Mouse (Mus musculus): ENCODE data around the gene Susd6. TPM values are rescaled to one million over a fixed set of nuclear protein-coding genes. Genes with fewer than 3 reads are reported as not detected.

Gene Susd6
- polyA plus RNA-seq, 1 experiment: 46.3 TPM

GRCm38 (mm10) chr12:80855581-80855980 is 65.3 kb downstream of the Susd6 start:
- TF ChIP-seq CTCF (IDR thresholded peaks at IDR 0.05; ENCODE audit: borderline replicate concordance, insufficient read depth, low read depth, low read length) (no peak), POLR2A (IDR thresholded peaks at IDR 0.05; ENCODE audit: borderline replicate concordance, insufficient read depth, low read length) (no peak)
- no peak overlapping the region for H3K4me3 ChIP-seq (replicated peaks; ENCODE audit: insufficient read depth, low read depth, low read length)
- peak overlapping the region; percentile 75; the same call in 1 of the 2 replicates for H3K27ac ChIP-seq (ENCODE audit: insufficient read depth, low read length)
- H3K27me3 ChIP-seq (ENCODE audit: control insufficient read depth, insufficient read depth, low read length): no peaks in the 10 kb centered on the region
- DNase-seq: no peak
- peaks cover 29% of the 10 kb centered on the region; the same call in 1 of the 2 replicates for H3K4me1 ChIP-seq (ENCODE audit: control insufficient read depth, insufficient read depth, low read length)
- WGBS: 37% methylated on average over 1 of the region's 1 CpGs

GRCm38 (mm10) chr12:80857636-80858293 is 67.5 kb downstream of the Susd6 start:
- no peak overlapping the region for H3K27ac ChIP-seq (ENCODE audit: insufficient read depth, low read length)
- DNase-seq: no peak
- H3K4me1 ChIP-seq (ENCODE audit: control insufficient read depth, insufficient read depth, low read length): peaks cover 47% of the 10 kb centered on the region; the same call in 1 of the 2 replicates
- H3K4me3 ChIP-seq (replicated peaks; ENCODE audit: insufficient read depth, low read depth, low read length): no peak overlapping the region
- WGBS: 72% methylated on average over 3 of the region's 3 CpGs
- no peaks in the 10 kb centered on the region for H3K27me3 ChIP-seq (ENCODE audit: control insufficient read depth, insufficient read depth, low read length)
- no peak for TF ChIP-seq CTCF (IDR thresholded peaks at IDR 0.05; ENCODE audit: borderline replicate concordance, insufficient read depth, low read depth, low read length)
- no peak for TF ChIP-seq POLR2A (IDR thresholded peaks at IDR 0.05; ENCODE audit: borderline replicate concordance, insufficient read depth, low read length)

- Histone ChIP-seq H3K4me1 (ENCODE audit: control insufficient read depth, insufficient read depth, low read length) (peaks cover 50% of the 10 kb centered on the region), H3K27me3 (ENCODE audit: control insufficient read depth, insufficient read depth, low read length) (no peaks in the 10 kb centered on the region), H3K4me3 (replicated peaks; ENCODE audit: insufficient read depth, low read depth, low read length) (no peak overlapping the region), H3K27ac (ENCODE audit: insufficient read depth, low read length) (peak overlapping the region; percentile 55; the same call in 1 of the 2 replicates)
- DNase-seq: no peak
- TF ChIP-seq CTCF (IDR thresholded peaks at IDR 0.05; ENCODE audit: borderline replicate concordance, insufficient read depth, low read depth, low read length) (no peak), POLR2A (IDR thresholded peaks at IDR 0.05; ENCODE audit: borderline replicate concordance, insufficient read depth, low read length) (no peak)
- WGBS: 30% methylated on average over 2 of the region's 2 CpGs
Measured at GRCm38 (mm10) chr12:80858307-80858706, 68.0 kb downstream of the Susd6 start.

GRCm38 (mm10) chr12:80861916-80862315 is 71.6 kb downstream of the Susd6 start:
- H3K27me3 ChIP-seq (ENCODE audit: control insufficient read depth, insufficient read depth, low read length): no peaks in the 10 kb centered on the region
- WGBS: 8% methylated on average over 1 of the region's 1 CpGs
- TF ChIP-seq POLR2A (IDR thresholded peaks at IDR 0.05; ENCODE audit: borderline replicate concordance, insufficient read depth, low read length) (peak; percentile 15; the same call in 1 of the 2 replicates), CTCF (IDR thresholded peaks at IDR 0.05; ENCODE audit: borderline replicate concordance, insufficient read depth, low read depth, low read length) (no peak)
- peak overlapping the region; percentile 69 for H3K27ac ChIP-seq (ENCODE audit: insufficient read depth, low read length)
- peak; percentile 77 to 92 for DNase-seq
- H3K4me1 ChIP-seq (ENCODE audit: control insufficient read depth, insufficient read depth, low read length): peaks cover 47% of the 10 kb centered on the region
- H3K4me3 ChIP-seq (replicated peaks; ENCODE audit: insufficient read depth, low read depth, low read length): no peak overlapping the region

GRCm38 (mm10) chr12:80863370-80863769 is 73.1 kb downstream of the Susd6 start:
- TF ChIP-seq CTCF (IDR thresholded peaks at IDR 0.05; ENCODE audit: borderline replicate concordance, insufficient read depth, low read depth, low read length): no peak
- TF ChIP-seq POLR2A (IDR thresholded peaks at IDR 0.05; ENCODE audit: borderline replicate concordance, insufficient read depth, low read length): no peak
- DNase-seq: peak in 1 of 2 experiments; percentile 38
- no peaks in the 10 kb centered on the region for H3K27me3 ChIP-seq (ENCODE audit: control insufficient read depth, insufficient read depth, low read length)
- H3K4me1 ChIP-seq (ENCODE audit: control insufficient read depth, insufficient read depth, low read length): peaks cover 53% of the 10 kb centered on the region
- 64% methylated on average over 2 of the region's 2 CpGs for WGBS
- H3K27ac ChIP-seq (ENCODE audit: insufficient read depth, low read length): peak overlapping the region; percentile 84
- H3K4me3 ChIP-seq (replicated peaks; ENCODE audit: insufficient read depth, low read depth, low read length): no peak overlapping the region

- Histone ChIP-seq H3K27ac (ENCODE audit: insufficient read depth, low read length) (no peak overlapping the region), H3K27me3 (ENCODE audit: control insufficient read depth, insufficient read depth, low read length) (no peaks in the 10 kb centered on the region), H3K4me1 (ENCODE audit: control insufficient read depth, insufficient read depth, low read length) (peaks cover 58% of the 10 kb centered on the region), H3K4me3 (replicated peaks; ENCODE audit: insufficient read depth, low read depth, low read length) (no peak overlapping the region)
- peak in 1 of 2 experiments; percentile 11 for DNase-seq
- TF ChIP-seq POLR2A (IDR thresholded peaks at IDR 0.05; ENCODE audit: borderline replicate concordance, insufficient read depth, low read length) (no peak), CTCF (IDR thresholded peaks at IDR 0.05; ENCODE audit: borderline replicate concordance, insufficient read depth, low read depth, low read length) (no peak)
- WGBS: 59% methylated on average over 4 of the region's 4 CpGs
Measured at GRCm38 (mm10) chr12:80865175-80865574, 74.9 kb downstream of the Susd6 start.

GRCm38 (mm10) chr12:80866023-80866422 is 75.7 kb downstream of the Susd6 start:
- no peaks in the 10 kb centered on the region for H3K27me3 ChIP-seq (ENCODE audit: control insufficient read depth, insufficient read depth, low read length)
- H3K4me1 ChIP-seq (ENCODE audit: control insufficient read depth, insufficient read depth, low read length): peaks cover 52% of the 10 kb centered on the region
- WGBS: 4% methylated on average over 2 of the region's 2 CpGs
- H3K27ac ChIP-seq (ENCODE audit: insufficient read depth, low read length): no peak overlapping the region; the same call in 1 of the 2 replicates
- no peak overlapping the region for H3K4me3 ChIP-seq (replicated peaks; ENCODE audit: insufficient read depth, low read depth, low read length)
- TF ChIP-seq POLR2A (IDR thresholded peaks at IDR 0.05; ENCODE audit: borderline replicate concordance, insufficient read depth, low read length) (no peak), CTCF (IDR thresholded peaks at IDR 0.05; ENCODE audit: borderline replicate concordance, insufficient read depth, low read depth, low read length) (no peak)
- peak; percentile 37 to 77 for DNase-seq

- Histone ChIP-seq H3K27me3 (ENCODE audit: control insufficient read depth, insufficient read depth, low read length) (no peaks in the 10 kb centered on the region), H3K27ac (ENCODE audit: insufficient read depth, low read length) (no peak overlapping the region), H3K4me3 (replicated peaks; ENCODE audit: insufficient read depth, low read depth, low read length) (no peak overlapping the region), H3K4me1 (ENCODE audit: control insufficient read depth, insufficient read depth, low read length) (peaks cover 43% of the 10 kb centered on the region)
- DNase-seq: no peak
- 45% methylated on average over 3 of the region's 3 CpGs for WGBS
- TF ChIP-seq CTCF (IDR thresholded peaks at IDR 0.05; ENCODE audit: borderline replicate concordance, insufficient read depth, low read depth, low read length): no peak
- TF ChIP-seq POLR2A (IDR thresholded peaks at IDR 0.05; ENCODE audit: borderline replicate concordance, insufficient read depth, low read length): no peak
Measured at GRCm38 (mm10) chr12:80867083-80867482, 76.8 kb downstream of the Susd6 start.

All from cerebellum, adult 2 months (tissue).